Mouse (Mus musculus): Measurements from ENCODE around the gene Adamts4.
"Not testable (repeated sequence)": the region's sequence is repeated elsewhere in the genome, so short reads cannot be mapped to it uniquely, and the experiment has no call there.

Gene Adamts4

GRCm38 (mm10) chr1:171280250-171280915 lies 30.2 kb downstream of the Adamts4 start:
- peak; percentile 39 for DNase-seq

GRCm38 (mm10) chr1:171280916-171281527 lies 30.8 kb downstream of the Adamts4 start, which contains the start of gene Ppox:
Gene Ppox (minus strand): TSS chr1:171281186.
- peak; percentile 96 for DNase-seq

DNA sequence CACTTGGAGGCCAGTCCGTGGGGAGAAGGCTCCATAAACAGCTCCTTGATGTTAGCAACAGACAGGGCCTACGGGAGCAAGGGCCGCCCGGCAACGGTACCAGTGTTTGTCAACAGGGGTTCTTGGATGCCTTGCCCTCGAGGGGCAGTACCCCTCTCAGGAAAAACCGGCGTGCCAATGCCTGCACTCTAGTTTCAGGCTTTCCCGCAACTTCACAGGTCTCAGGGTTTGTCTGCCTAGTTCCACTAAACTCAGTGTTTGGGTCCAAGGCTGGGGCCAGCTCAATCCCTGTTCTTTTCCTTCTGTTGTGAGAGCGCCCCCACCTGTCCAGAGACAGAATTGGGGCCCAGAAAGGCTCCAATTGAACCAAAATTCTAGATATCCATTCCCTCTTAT lies 31.3 kb downstream of the Adamts4 start:
- DNase-seq: peak; percentile 73

DNA sequence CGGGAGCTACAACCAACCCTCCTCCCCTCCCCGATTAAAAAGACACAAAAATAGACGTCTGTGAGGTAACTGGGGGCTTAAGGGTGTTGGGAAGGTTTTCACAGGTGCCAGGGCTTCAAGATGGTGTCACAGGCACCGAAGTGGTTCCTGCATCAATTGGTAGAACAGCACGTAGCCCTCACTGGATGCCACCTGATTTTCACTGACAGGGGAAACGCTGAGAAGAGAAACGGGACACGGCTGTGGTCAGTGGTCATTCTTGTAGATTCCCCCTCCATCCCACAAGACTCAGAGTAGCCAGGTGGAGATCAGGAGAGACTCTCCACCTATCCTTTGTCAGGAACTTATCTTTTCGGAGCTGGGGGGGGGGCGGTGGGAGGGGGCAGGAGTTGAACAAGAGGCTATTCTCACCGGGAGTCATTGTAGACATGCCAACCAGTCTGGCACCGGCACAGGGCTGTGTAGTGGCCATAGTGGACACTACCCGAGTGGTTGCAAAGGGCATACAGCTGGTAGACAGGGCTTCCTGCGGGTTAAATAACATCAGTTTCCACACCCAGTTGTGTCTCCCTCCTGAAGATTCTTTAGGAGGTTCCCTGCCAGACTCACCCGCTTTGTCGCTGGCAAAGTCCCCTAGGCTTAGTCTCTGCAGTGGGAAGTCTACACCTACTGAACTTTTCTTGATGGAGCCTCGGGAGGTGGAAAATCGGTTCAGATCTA lies 32.0 kb downstream of the Adamts4 start:
- DNase-seq: peak; percentile 63

DNA sequence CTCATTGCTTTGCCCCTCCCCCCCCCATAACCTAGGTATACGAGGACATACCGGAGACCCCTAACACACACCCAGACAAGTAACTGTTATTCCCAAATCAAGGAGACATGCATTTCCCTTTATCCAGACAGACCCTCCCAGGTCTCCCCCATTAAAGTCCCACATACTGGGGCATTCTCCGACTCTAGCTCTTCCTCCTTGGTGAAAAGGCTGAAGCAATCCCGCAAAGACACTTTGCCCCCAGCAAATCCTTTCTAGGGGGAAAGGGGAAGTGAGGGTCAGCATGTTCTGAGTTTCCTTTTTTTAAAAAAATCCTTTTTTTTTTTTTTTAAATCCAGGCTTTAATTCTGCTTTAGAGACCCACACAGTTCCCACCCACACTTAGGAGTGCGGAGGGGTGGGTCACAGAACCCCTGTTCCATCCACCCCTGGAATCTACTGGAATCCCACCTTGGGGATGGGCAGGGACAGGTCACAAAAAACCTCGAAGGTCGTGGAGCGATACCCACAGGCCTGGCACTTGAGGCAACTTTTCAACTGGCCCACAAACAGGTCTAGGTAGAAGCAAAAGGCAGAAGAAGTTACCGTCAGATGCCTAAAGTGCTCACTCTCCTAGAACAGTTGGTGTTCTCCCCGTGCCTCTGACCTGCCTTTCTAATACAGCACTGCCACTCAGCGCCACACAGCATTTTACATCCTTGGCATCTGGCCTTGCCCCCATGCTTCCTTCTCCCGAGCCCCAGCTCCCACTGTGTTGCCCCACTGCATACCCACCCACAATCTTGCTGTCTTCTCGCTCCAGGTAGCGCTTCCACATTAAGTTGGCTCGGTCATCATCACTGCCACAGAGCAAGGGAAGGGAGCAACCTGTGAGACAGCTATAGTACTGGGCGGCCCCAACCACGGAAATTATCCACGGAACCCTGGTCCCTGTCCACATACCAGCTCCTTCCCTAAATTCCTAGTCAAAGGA lies 33.3 kb downstream of the Adamts4 start:
- peak; percentile 32 for DNase-seq

DNA sequence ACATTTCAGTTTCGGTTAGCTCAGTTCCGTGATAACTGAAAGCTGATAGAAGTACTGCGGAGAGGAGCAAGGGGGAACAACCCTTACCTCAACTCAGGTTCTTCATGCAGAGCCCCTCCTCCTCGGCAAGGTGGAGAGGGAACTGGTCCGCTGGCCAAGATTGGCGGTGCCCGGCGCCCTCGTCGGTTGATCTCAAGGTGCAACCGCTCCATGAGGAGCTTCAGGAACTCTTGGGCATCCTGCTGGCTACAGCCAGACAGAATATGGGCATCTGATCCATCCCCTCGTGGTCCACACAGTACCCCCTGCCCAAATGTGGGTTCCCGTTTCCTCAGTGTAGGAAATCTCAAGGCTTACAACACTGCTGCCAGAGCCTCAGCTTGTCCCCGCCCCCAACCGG lies 34.3 kb downstream of the Adamts4 start:
- peak; percentile 43 for DNase-seq

GRCm38 (mm10) chr1:171285096-171285892 lies 35.1 kb downstream of the Adamts4 start:
- DNase-seq: peak; percentile 32

DNA sequence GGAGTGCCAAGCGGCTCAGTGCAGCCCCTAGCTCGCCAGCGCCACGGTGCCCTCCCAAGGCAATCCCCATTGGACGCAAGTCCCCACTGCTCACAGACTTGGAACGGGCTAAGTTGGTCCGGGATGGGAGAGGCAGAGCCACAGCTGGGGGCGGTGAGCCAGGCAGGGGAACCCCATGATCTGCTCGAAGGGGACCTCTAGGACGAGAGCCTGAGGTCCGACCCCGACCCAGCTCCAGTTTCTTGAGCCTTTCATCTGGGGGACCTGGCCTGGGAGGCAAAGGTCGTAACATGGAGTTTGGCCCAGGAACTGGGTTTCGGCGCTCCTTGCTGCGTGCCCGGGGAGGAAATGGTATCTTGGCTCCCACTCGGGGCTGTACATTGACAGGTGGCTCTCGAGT lies 36.3 kb downstream of the Adamts4 start:
- DNase-seq: peak; percentile 67

GRCm38 (mm10) chr1:171287136-171288081 lies 37.2 kb downstream of the Adamts4 start, which contains the start of gene Usp21:
Gene Usp21 (minus strand): TSS chr1:171287991.
- peak; percentile 96 for DNase-seq

DNA sequence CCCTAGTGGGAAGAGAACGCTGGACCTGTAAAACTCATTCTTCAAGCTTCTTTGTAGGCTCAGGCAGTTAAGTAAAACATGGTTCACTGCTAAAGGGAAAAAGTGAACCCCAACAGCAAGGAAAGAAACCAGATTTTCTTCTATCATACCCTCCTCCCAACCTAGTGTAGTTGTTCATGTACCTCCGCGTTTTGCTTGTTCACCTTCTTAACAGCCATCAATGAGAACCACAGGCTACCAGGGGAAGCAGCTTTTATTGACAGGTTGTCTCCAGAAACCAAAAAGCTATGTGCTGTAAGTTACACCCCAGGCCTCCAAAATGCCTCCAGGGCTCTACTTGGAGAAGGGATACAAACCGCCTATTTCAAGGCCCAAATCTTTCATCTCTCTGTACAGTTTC lies 38.1 kb downstream of the Adamts4 start:
- DNase-seq: peak; percentile 34

DNA sequence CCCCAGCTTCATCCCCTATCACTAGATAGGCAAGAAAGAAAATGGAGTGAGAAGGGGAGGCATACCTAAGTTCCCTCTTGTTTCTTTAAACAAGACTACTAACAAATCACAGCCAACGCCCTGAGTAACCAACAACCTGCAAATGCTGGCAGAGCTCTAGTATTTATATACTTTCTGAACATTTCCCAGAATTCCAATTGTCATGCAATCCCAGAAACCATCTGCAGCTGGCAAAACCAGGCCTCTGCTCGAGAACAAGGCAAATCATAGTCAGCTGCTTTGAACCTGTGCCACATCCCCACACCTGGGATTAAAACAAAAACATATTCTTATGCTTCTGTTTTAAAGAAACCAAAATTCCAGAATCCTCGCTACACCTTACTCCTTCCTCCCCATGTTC lies 43.1 kb downstream of the Adamts4 start:
- DNase-seq: peak; percentile 23

DNA sequence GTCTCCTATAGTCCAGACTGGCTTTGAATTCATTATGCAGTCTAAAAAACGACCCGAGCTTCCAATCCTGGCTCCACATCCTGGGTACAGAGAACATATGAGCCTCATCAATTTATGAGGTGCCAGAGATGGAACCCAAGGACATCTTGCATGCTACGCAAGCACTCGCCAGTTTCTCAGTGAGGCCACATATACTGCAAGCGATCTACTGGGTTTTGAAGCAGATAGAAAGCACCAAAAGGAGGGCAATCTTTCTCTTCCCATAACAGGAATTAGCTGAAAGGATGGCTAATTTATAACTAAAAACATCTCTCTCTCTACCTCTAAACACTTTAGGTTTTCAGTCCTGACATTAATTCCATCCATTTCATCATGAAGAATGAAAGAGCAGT lies 43.7 kb downstream of the Adamts4 start:
- DNase-seq: peak; percentile 24

GRCm38 (mm10) chr1:171294298-171295062 lies 44.3 kb downstream of the Adamts4 start, which contains the start of gene Ufc1:
Gene Ufc1 (minus strand): TSS chr1:171295024.
- DNase-seq: peak; percentile 90

- no peak for DNase-seq
These were observed 44.8 kb downstream of the Adamts4 start for GRCm38 (mm10) chr1:171295063-171295402.

DNA sequence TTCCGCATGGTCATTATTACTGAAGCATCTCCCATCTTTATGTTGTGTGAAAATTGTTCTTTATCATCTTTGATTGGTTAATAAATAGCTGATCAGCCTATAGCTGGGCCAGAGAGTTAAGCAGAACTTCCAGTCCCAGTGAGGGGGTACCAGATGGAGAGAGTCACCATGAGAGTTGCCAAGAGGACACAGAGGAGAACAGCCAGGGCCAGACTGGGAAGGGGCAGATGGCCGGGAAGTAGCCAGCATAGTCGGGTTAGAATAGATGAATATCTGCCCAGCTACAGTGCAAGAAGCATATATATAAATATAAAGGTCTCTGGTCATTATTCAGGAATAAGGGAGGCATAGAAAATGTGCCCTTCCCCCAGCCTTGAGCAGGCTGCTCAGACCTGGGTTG lies 48.0 kb downstream of the Adamts4 start:
- DNase-seq: peak; percentile 34

DNA sequence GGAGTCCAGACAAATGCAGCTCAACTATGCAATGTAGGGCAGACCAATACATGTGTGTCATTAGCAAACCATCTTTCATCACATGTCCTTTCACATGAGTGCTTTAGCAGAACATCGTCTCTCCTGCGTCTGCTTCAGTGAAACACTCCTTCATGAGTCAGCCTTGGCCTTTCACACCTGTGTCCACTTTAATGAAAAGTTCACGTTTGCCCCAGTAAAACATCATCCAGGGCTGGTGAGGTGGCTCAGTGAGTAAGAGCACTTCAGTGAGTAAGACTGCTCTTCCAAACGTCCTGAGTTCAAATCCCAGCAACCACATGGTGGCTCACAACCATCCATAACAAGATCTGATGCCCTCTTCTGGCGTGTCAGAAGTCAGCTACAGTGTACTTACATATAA lies 55.9 kb downstream of the Adamts4 start:
- not testable (repeated sequence) for DNase-seq

DNA sequence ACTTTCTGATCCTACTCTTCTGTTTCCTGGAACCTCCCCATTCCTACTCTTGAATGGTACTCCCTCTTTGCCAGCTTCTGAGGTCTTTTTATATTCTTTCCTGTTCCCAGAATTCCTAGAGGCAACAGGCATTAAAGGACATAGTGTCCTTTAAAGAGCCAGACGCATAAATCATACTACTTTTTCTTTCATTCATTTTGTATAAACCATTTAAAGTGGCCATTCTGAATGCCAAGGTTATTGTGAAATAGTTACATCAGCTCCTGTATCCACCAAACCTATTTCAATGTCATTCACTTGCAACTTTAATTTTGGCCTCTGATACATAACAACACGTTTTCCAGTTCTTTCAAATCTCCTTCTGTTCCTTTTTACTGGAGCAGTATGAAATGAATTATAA lies 59.1 kb downstream of the Adamts4 start:
- DNase-seq: no peak
